Mouse (Mus musculus): ENCODE measurements at regions not wholly inside any gene's neighbourhood (a gene's known extent, or its start where the extent isn't known, plus 50 kb on each side); places are given as distances from the start of the nearest gene placed in this dataset.

GRCm38 (mm10) chr8:34398914-34399813 lies 287.6 kb upstream of the Gm10131 start:
- in situ Hi-C loops (cut with MboI; ENCODE audit: low sequenced_read_pairs), result no loop called here

- in situ Hi-C loops (cut with MboI; ENCODE audit: low sequenced_read_pairs), result no loop called here
Observed at GRCm38 (mm10) chr8:34397583-34398411, 286.3 kb upstream of the Gm10131 start.

GRCm38 (mm10) chr8:34397225-34397582 lies 285.7 kb upstream of the Gm10131 start:
- in situ Hi-C loops (cut with MboI; ENCODE audit: low sequenced_read_pairs), result no loop called here

GRCm38 (mm10) chr8:34392981-34393828 lies 281.7 kb upstream of the Gm10131 start:
- in situ Hi-C loops (cut with MboI; ENCODE audit: low sequenced_read_pairs), result no loop called here

- in situ Hi-C loops (cut with MboI; ENCODE audit: low sequenced_read_pairs), result no loop called here
Observed at GRCm38 (mm10) chr8:34392208-34392980, 280.9 kb upstream of the Gm10131 start.

GRCm38 (mm10) chr8:34385806-34386439 lies 274.4 kb upstream of the Gm10131 start:
- in situ Hi-C loops (cut with MboI; ENCODE audit: low sequenced_read_pairs), result no loop called here

GRCm38 (mm10) chr8:34380615-34381014 lies 269.1 kb upstream of the Gm10131 start:
- in situ Hi-C loops (cut with MboI; ENCODE audit: low sequenced_read_pairs), result no loop called here

- in situ Hi-C loops (cut with MboI; ENCODE audit: low sequenced_read_pairs), result no loop called here
Observed at GRCm38 (mm10) chr8:34377154-34377553, 265.6 kb upstream of the Gm10131 start.

GRCm38 (mm10) chr8:34374242-34374641 lies 262.7 kb upstream of the Gm10131 start:
- in situ Hi-C loops (cut with MboI; ENCODE audit: low sequenced_read_pairs), result no loop called here

GRCm38 (mm10) chr8:34372666-34372980 lies 261.1 kb upstream of the Gm10131 start:
- in situ Hi-C loops (cut with MboI; ENCODE audit: low sequenced_read_pairs), result no loop called here

GRCm38 (mm10) chr8:34371973-34372665 lies 260.6 kb upstream of the Gm10131 start:
- in situ Hi-C loops (cut with MboI; ENCODE audit: low sequenced_read_pairs), result no loop called here

GRCm38 (mm10) chr8:34371391-34371790 lies 259.9 kb upstream of the Gm10131 start:
- in situ Hi-C loops (cut with MboI; ENCODE audit: low sequenced_read_pairs), result no loop called here

- in situ Hi-C loops (cut with MboI; ENCODE audit: low sequenced_read_pairs), result no loop called here
Observed at GRCm38 (mm10) chr8:34368556-34368955, 257.0 kb upstream of the Gm10131 start.

GRCm38 (mm10) chr8:34364446-34365035 lies 253.0 kb upstream of the Gm10131 start:
- in situ Hi-C loops (cut with MboI; ENCODE audit: low sequenced_read_pairs), result no loop called here

- in situ Hi-C loops (cut with MboI; ENCODE audit: low sequenced_read_pairs), result no loop called here
Observed at GRCm38 (mm10) chr8:34363679-34364078, 252.1 kb upstream of the Gm10131 start.

- in situ Hi-C loops (cut with MboI; ENCODE audit: low sequenced_read_pairs), result no loop called here
Observed at GRCm38 (mm10) chr8:34363131-34363530, 251.6 kb upstream of the Gm10131 start.

- in situ Hi-C loops (cut with MboI; ENCODE audit: low sequenced_read_pairs), result no loop called here
Observed at GRCm38 (mm10) chr8:34361377-34361776, 249.8 kb upstream of the Gm10131 start.

GRCm38 (mm10) chr8:34359776-34360175 lies 248.2 kb upstream of the Gm10131 start:
- in situ Hi-C loops (cut with MboI; ENCODE audit: low sequenced_read_pairs), result no loop called here

GRCm38 (mm10) chr8:34355059-34355458 lies 243.5 kb upstream of the Gm10131 start:
- in situ Hi-C loops (cut with MboI; ENCODE audit: low sequenced_read_pairs), result no loop called here
